Mouse (Mus musculus): ENCODE data around the gene Aacs. TPM values are rescaled to one million over a fixed set of nuclear protein-coding genes. Genes with fewer than 3 reads are reported as not detected.
A peak's percentile ranks its signal among the peaks of the same experiment; 100 is the strongest.

Gene Aacs
- polyA plus RNA-seq, 1 experiment from 2014 or later: 51.8 TPM

GRCm38 (mm10) chr5:125442136-125442995, 33.2 kb upstream of the Aacs start:
- peak; percentile 27 for DNase-seq (ENCODE audit: low spot score)
- peak overlapping the region; percentile 79 for H3K4me2 ChIP-seq (ENCODE audit: low read length)
- H3K27me3 ChIP-seq (replicated peaks; ENCODE audit: control insufficient read depth, insufficient read depth, low read length): no peaks in the 10 kb centered on the region
- ATAC-seq: 0 out of 2 replicates have a peak, but pooled peaks have one; percentile 1
- H3K9ac ChIP-seq (ENCODE audit: low read length): peak overlapping the region; percentile 85
- H3K27ac ChIP-seq (ENCODE audit: low read depth, low read length): 0 out of 2 replicates have a peak overlapping the region, but pooled peaks have one; percentile 65
- no peaks in the 10 kb centered on the region for H3K9me3 ChIP-seq (replicated peaks; ENCODE audit: control insufficient read depth, low read length)
- 24% methylated on average over 27 of the region's 27 CpGs for WGBS
- no peaks in the 10 kb centered on the region for H3K36me3 ChIP-seq (ENCODE audit: control insufficient read depth, insufficient read depth, low read length)
- peak overlapping the region; percentile 86 for H3K4me3 ChIP-seq (ENCODE audit: low read depth, low read length)
- peaks cover 7% of the 10 kb centered on the region for H3K4me1 ChIP-seq (ENCODE audit: control insufficient read depth, insufficient read depth, low read length)

GRCm38 (mm10) chr5:125443335-125443734, 32.3 kb upstream of the Aacs start:
- 92% methylated on average over 5 of the region's 5 CpGs for WGBS
- Histone ChIP-seq H3K27me3 (replicated peaks; ENCODE audit: control insufficient read depth, insufficient read depth, low read length) (no peaks in the 10 kb centered on the region), H3K27ac (ENCODE audit: low read depth, low read length) (no peak overlapping the region), H3K4me2 (ENCODE audit: low read length) (no peak overlapping the region), H3K9me3 (replicated peaks; ENCODE audit: control insufficient read depth, low read length) (no peaks in the 10 kb centered on the region), H3K36me3 (ENCODE audit: control insufficient read depth, insufficient read depth, low read length) (no peaks in the 10 kb centered on the region), H3K9ac (ENCODE audit: low read length) (no peak overlapping the region), H3K4me1 (ENCODE audit: control insufficient read depth, insufficient read depth, low read length) (peaks cover 7% of the 10 kb centered on the region), H3K4me3 (ENCODE audit: low read depth, low read length) (no peak overlapping the region)
- no peak for DNase-seq (ENCODE audit: low spot score)
- no peak for ATAC-seq

- H3K9ac ChIP-seq (ENCODE audit: low read length): no peak overlapping the region
- no peak overlapping the region for H3K4me2 ChIP-seq (ENCODE audit: low read length)
- H3K9me3 ChIP-seq (replicated peaks; ENCODE audit: control insufficient read depth, low read length): no peaks in the 10 kb centered on the region
- H3K4me3 ChIP-seq (ENCODE audit: low read depth, low read length): no peak overlapping the region
- peaks cover 7% of the 10 kb centered on the region for H3K4me1 ChIP-seq (ENCODE audit: control insufficient read depth, insufficient read depth, low read length)
- no peaks in the 10 kb centered on the region for H3K36me3 ChIP-seq (ENCODE audit: control insufficient read depth, insufficient read depth, low read length)
- no peak for DNase-seq (ENCODE audit: low spot score)
- H3K27me3 ChIP-seq (replicated peaks; ENCODE audit: control insufficient read depth, insufficient read depth, low read length): no peaks in the 10 kb centered on the region
- 79% methylated on average over 3 of the region's 3 CpGs for WGBS
- no peak for ATAC-seq
- H3K27ac ChIP-seq (ENCODE audit: low read depth, low read length): no peak overlapping the region
Observed at GRCm38 (mm10) chr5:125443915-125444314, 31.7 kb upstream of the Aacs start.

- WGBS: 82% methylated on average over 4 of the region's 4 CpGs
- Histone ChIP-seq H3K4me2 (ENCODE audit: low read length) (no peak overlapping the region), H3K27ac (ENCODE audit: low read depth, low read length) (no peak overlapping the region), H3K4me3 (ENCODE audit: low read depth, low read length) (no peak overlapping the region), H3K9me3 (replicated peaks; ENCODE audit: control insufficient read depth, low read length) (no peaks in the 10 kb centered on the region), H3K4me1 (ENCODE audit: control insufficient read depth, insufficient read depth, low read length) (peaks cover 7% of the 10 kb centered on the region), H3K9ac (ENCODE audit: low read length) (no peak overlapping the region), H3K27me3 (replicated peaks; ENCODE audit: control insufficient read depth, insufficient read depth, low read length) (no peaks in the 10 kb centered on the region), H3K36me3 (ENCODE audit: control insufficient read depth, insufficient read depth, low read length) (peaks cover 3% of the 10 kb centered on the region; the same call in 1 of the 2 replicates)
- ATAC-seq (no peak), DNase-seq (ENCODE audit: low spot score) (no peak)
Observed at GRCm38 (mm10) chr5:125444554-125444953, 31.1 kb upstream of the Aacs start.

- Histone ChIP-seq H3K9me3 (replicated peaks; ENCODE audit: control insufficient read depth, low read length) (no peaks in the 10 kb centered on the region), H3K27ac (ENCODE audit: low read depth, low read length) (no peak overlapping the region), H3K4me1 (ENCODE audit: control insufficient read depth, insufficient read depth, low read length) (peaks cover 7% of the 10 kb centered on the region), H3K4me2 (ENCODE audit: low read length) (no peak overlapping the region), H3K27me3 (replicated peaks; ENCODE audit: control insufficient read depth, insufficient read depth, low read length) (no peaks in the 10 kb centered on the region), H3K4me3 (ENCODE audit: low read depth, low read length) (no peak overlapping the region), H3K36me3 (ENCODE audit: control insufficient read depth, insufficient read depth, low read length) (peaks cover 3% of the 10 kb centered on the region; the same call in 1 of the 2 replicates), H3K9ac (ENCODE audit: low read length) (no peak overlapping the region)
- WGBS: 63% methylated on average over 7 of the region's 7 CpGs
- no peak for DNase-seq (ENCODE audit: low spot score)
- ATAC-seq: no peak
Observed at GRCm38 (mm10) chr5:125446344-125446743, 29.3 kb upstream of the Aacs start.

- Histone ChIP-seq H3K9me3 (replicated peaks; ENCODE audit: control insufficient read depth, low read length) (no peaks in the 10 kb centered on the region), H3K27me3 (replicated peaks; ENCODE audit: control insufficient read depth, insufficient read depth, low read length) (no peaks in the 10 kb centered on the region), H3K27ac (ENCODE audit: low read depth, low read length) (no peak overlapping the region), H3K4me1 (ENCODE audit: control insufficient read depth, insufficient read depth, low read length) (no peaks in the 10 kb centered on the region), H3K36me3 (ENCODE audit: control insufficient read depth, insufficient read depth, low read length) (peaks cover 15% of the 10 kb centered on the region; the same call in 1 of the 2 replicates), H3K9ac (ENCODE audit: low read length) (no peak overlapping the region), H3K4me2 (ENCODE audit: low read length) (no peak overlapping the region), H3K4me3 (ENCODE audit: low read depth, low read length) (no peak overlapping the region)
- 74% methylated on average over 3 of the region's 3 CpGs for WGBS
- no peak for DNase-seq (ENCODE audit: low spot score)
- ATAC-seq: no peak
Observed at GRCm38 (mm10) chr5:125448026-125448425, 27.6 kb upstream of the Aacs start.

- DNase-seq (ENCODE audit: low spot score) (no peak), ATAC-seq (no peak)
- H3K9ac ChIP-seq (ENCODE audit: low read length): no peak overlapping the region
- no peaks in the 10 kb centered on the region for H3K9me3 ChIP-seq (replicated peaks; ENCODE audit: control insufficient read depth, low read length)
- no peaks in the 10 kb centered on the region for H3K27me3 ChIP-seq (replicated peaks; ENCODE audit: control insufficient read depth, insufficient read depth, low read length)
- H3K4me3 ChIP-seq (ENCODE audit: low read depth, low read length): no peak overlapping the region
- no peaks in the 10 kb centered on the region for H3K4me1 ChIP-seq (ENCODE audit: control insufficient read depth, insufficient read depth, low read length)
- peaks cover 20% of the 10 kb centered on the region; the same call in 1 of the 2 replicates for H3K36me3 ChIP-seq (ENCODE audit: control insufficient read depth, insufficient read depth, low read length)
- H3K27ac ChIP-seq (ENCODE audit: low read depth, low read length): no peak overlapping the region
- 91% methylated on average over 4 of the region's 4 CpGs for WGBS
- H3K4me2 ChIP-seq (ENCODE audit: low read length): no peak overlapping the region
Observed at GRCm38 (mm10) chr5:125448631-125449030, 27.0 kb upstream of the Aacs start.

- Histone ChIP-seq H3K27me3 (replicated peaks; ENCODE audit: control insufficient read depth, insufficient read depth, low read length) (no peaks in the 10 kb centered on the region), H3K4me2 (ENCODE audit: low read length) (no peak overlapping the region), H3K36me3 (ENCODE audit: control insufficient read depth, insufficient read depth, low read length) (peaks cover 23% of the 10 kb centered on the region), H3K27ac (ENCODE audit: low read depth, low read length) (no peak overlapping the region), H3K9me3 (replicated peaks; ENCODE audit: control insufficient read depth, low read length) (no peaks in the 10 kb centered on the region), H3K4me3 (ENCODE audit: low read depth, low read length) (no peak overlapping the region), H3K4me1 (ENCODE audit: control insufficient read depth, insufficient read depth, low read length) (no peaks in the 10 kb centered on the region), H3K9ac (ENCODE audit: low read length) (no peak overlapping the region)
- no peak for ATAC-seq
- DNase-seq (ENCODE audit: low spot score): no peak
- 86% methylated on average over 5 of the region's 5 CpGs for WGBS
Observed at GRCm38 (mm10) chr5:125449306-125449705, 26.3 kb upstream of the Aacs start.

- no peak overlapping the region for H3K9ac ChIP-seq (ENCODE audit: low read length)
- no peak for DNase-seq (ENCODE audit: low spot score)
- H3K4me2 ChIP-seq (ENCODE audit: low read length): no peak overlapping the region
- H3K4me3 ChIP-seq (ENCODE audit: low read depth, low read length): no peak overlapping the region
- no peaks in the 10 kb centered on the region for H3K27me3 ChIP-seq (replicated peaks; ENCODE audit: control insufficient read depth, insufficient read depth, low read length)
- peaks cover 39% of the 10 kb centered on the region for H3K36me3 ChIP-seq (ENCODE audit: control insufficient read depth, insufficient read depth, low read length)
- no peaks in the 10 kb centered on the region for H3K9me3 ChIP-seq (replicated peaks; ENCODE audit: control insufficient read depth, low read length)
- H3K4me1 ChIP-seq (ENCODE audit: control insufficient read depth, insufficient read depth, low read length): no peaks in the 10 kb centered on the region
- 96% methylated on average over 9 of the region's 9 CpGs for WGBS
- no peak for ATAC-seq
- no peak overlapping the region for H3K27ac ChIP-seq (ENCODE audit: low read depth, low read length)
Observed at GRCm38 (mm10) chr5:125452573-125452972, 23.0 kb upstream of the Aacs start.

Data from forebrain, embryonic 14.5 days (tissue).